11 mouse cellular contexts compared by ENCODE assay signal in the genomic region with DNA sequence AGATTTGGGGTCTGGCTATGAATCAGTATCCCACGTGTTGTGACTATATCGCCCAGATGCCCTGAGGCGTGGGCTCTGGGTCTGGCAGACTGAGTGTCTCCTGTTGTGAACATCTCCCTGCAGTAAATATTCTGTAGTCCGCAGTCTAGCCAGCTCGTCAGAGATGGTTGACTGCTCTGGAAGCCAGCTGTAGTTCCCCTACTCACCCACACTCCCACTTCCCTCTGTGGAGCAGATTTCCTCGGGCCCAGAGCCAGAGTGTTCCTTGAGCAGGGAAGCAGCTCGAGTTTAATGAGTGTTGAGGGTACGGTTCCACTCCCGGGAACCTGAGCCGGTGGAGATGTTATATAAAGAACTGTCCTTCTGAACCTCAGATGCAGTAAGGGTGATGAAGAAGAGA.
DNase-seq lines count a peak whose midpoint lies in the region; ATAC-seq lines count a peak whose summit lies in the region.
"Had no signal": no experiment of that assay in that cellular context is flagged by ENCODE, and none has a peak within 500 bp of the region (broad histone marks: within the 10 kb centered on the region; RNA-seq: fewer than 3 reads in every experiment).

No protein-coding gene starts in this region.

- no peaks in the 10 kb centered on the region for H3K36me3 ChIP-seq in lung, embryonic 15.5 days
- 0 out of 2 replicates have a peak, but pooled peaks cover 3% of the 10 kb centered on the region for H3K36me3 ChIP-seq in neural tube, embryonic 15.5 days
- H3K36me3 ChIP-seq: neural tube, embryonic 12.5 days had no signal

- H3K4me3 ChIP-seq in lung, embryonic 15.5 days, result no peak overlapping the region
- H3K4me3 ChIP-seq in neural tube, embryonic 15.5 days (replicated peaks), result no peak overlapping the region
- H3K4me3 ChIP-seq: neural tube, embryonic 12.5 days had no signal

- no peak overlapping the region for H3K4me2 ChIP-seq in lung, embryonic 15.5 days
- no peak overlapping the region for H3K4me2 ChIP-seq in neural tube, embryonic 15.5 days
- H3K4me2 ChIP-seq: neural tube, embryonic 12.5 days had no signal

- H3K27ac ChIP-seq in lung, embryonic 15.5 days, result no peak overlapping the region
- H3K27ac ChIP-seq in neural tube, embryonic 15.5 days (replicated peaks), result 0 out of 2 replicates have a peak overlapping the region, but pooled peaks have one; percentile 5
- H3K27ac ChIP-seq: neural tube, embryonic 12.5 days had no signal

- WGBS in lung, embryonic 15.5 days, result 46% methylated on average over 10 of the region's 10 CpGs
- WGBS in neural tube, embryonic 15.5 days, result 29% methylated on average over 10 of the region's 10 CpGs

- H3K27me3 ChIP-seq in lung, embryonic 15.5 days, result no peaks in the 10 kb centered on the region
- no peaks in the 10 kb centered on the region for H3K27me3 ChIP-seq in neural tube, embryonic 15.5 days (replicated peaks)

- no peak overlapping the region for H3K9ac ChIP-seq in lung, embryonic 15.5 days
- no peak overlapping the region for H3K9ac ChIP-seq in neural tube, embryonic 15.5 days (replicated peaks)
- H3K9ac ChIP-seq: neural tube, embryonic 12.5 days had no signal

- 0 out of 2 replicates have a peak, but pooled peaks cover 8% of the 10 kb centered on the region for H3K4me1 ChIP-seq in lung, embryonic 15.5 days
- peaks cover 9% of the 10 kb centered on the region for H3K4me1 ChIP-seq in neural tube, embryonic 15.5 days
- H3K4me1 ChIP-seq: neural tube, embryonic 12.5 days had no signal

- no peaks in the 10 kb centered on the region for H3K9me3 ChIP-seq in lung, embryonic 15.5 days
- H3K9me3 ChIP-seq in neural tube, embryonic 15.5 days (replicated peaks), result no peaks in the 10 kb centered on the region
- H3K9me3 ChIP-seq: neural tube, embryonic 12.5 days had no signal

- ATAC-seq in lung, embryonic 15.5 days (ENCODE audit: borderline replicate concordance, extremely low read depth, low FRiP score, low TSS enrichment), result peak; percentile 42; the same call in 1 of the 2 replicates
- no peak for ATAC-seq in neural tube, embryonic 15.5 days (ENCODE audit: low FRiP score)

- DNase-seq in lung, postnatal 36 days, result no peak
- peak; percentile 5 to 32 for DNase-seq in gastrocnemius, adult 8-10 months (ENCODE audit: low spot score in 2 of 2)
- peak; percentile 30 to 52 for DNase-seq in kidney, postnatal 36 days
- DNase-seq in adrenal gland, postnatal 25 days, result no peak
- DNase-seq in urinary bladder, postnatal 10 days (ENCODE audit: low spot score), result no peak
- DNase-seq in T-cell, adult 2 months (ENCODE audit: low spot score), result no peak
- DNase-seq: cerebellum, adult 11 months; thymus, postnatal 4 days had no signal

Comparison
In these comparisons a context has a peak if more than half of its experiments do, and no peak if none do; other contexts are left out.
1. DNase-seq: peak in gastrocnemius, adult 8-10 months (2 of 2) and kidney, postnatal 36 days (2 of 2); none in lung, postnatal 36 days (single experiment), adrenal gland, postnatal 25 days (single experiment), urinary bladder, postnatal 10 days (single experiment) and T-cell, adult 2 months (single experiment).